Mouse (Mus musculus) heart, postnatal 0 days (tissue): ENCODE measurements at regions not wholly inside any gene's neighbourhood (a gene's known extent, or its start where the extent isn't known, plus 50 kb on each side); places are given as distances from the start of the nearest gene placed in this dataset.

Source experiments
- CTCF ChIP-seq: IDR thresholded peaks from 2 replicates; pipeline ENCODE4 v1.5.1; 2016; ENCODE audit warnings: antibody characterized with exemption, control low read depth, low read depth
- EP300 ChIP-seq: IDR thresholded peaks from 2 replicates; pipeline ENCODE4 v1.6.1; 2016; ENCODE audit warnings: antibody characterized with exemption, low read depth

DNA sequence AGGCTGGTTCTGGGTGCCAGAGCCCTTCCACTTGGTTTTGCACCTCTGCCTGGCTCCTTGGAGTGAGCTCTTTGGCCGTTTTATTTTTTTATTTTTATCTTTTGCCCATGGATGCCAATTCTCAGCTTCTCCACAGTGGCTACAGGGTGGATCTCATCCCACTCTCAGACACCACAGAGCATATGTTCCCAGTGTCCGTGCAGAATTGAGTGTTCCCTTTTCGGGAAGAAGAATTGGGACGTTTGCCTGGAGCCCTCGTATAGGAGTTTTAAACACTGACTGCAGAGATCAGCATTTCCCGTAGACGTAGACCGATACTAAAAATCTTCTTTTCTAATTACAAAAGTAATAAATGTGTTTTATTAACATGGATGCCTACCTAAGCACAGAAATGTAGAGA lies 53.1 kb upstream of the Exoc6 start:
- no peak for TF ChIP-seq CTCF
- no peak for TF ChIP-seq EP300
